Mouse (Mus musculus): ENCODE data around the gene Apoh. TPM values are rescaled to one million over a fixed set of nuclear protein-coding genes. Genes with fewer than 3 reads are reported as not detected.

Gene Apoh
- polyA plus RNA-seq, 1 experiment from 2014 or later = 2.0 TPM

DNA sequence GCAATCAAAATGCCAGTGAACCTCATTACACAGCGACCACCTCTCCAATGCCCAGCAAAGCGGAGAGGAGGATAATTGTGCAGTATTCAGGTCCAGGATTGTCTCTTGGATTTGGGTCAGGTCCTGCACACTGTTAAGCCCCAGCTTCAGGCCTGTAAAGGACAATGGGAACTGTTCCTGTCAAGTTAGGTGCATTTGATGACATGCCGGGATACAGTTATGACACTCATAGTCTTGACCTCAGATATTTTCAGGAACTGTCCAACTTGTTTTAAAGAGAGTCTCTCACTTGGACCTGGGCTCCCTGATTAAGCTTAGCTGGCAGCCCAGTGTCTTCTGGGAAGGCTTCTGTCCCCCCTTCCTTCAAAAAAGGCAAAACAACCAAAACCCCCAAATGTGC, 82.9 kb downstream of the Apoh start:
- 85% methylated on average over 3 of the region's 3 CpGs for WGBS
- Histone ChIP-seq H3K36me3 (no peaks in the 10 kb centered on the region), H3K9me3 (no peaks in the 10 kb centered on the region), H3K4me1 (peaks cover 16% of the 10 kb centered on the region), H3K27me3 (0 out of 2 replicates have a peak, but pooled peaks cover 7% of the 10 kb centered on the region), H3K4me2 (peak overlapping the region; percentile 74; the same call in 1 of the 2 replicates), H3K4me3 (peak overlapping the region; percentile 74), H3K27ac (no peak overlapping the region), H3K9ac (no peak overlapping the region)
- ATAC-seq (ENCODE audit: insufficient number of reproducible peaks, low FRiP score, low TSS enrichment, low read depth) = no peak

GRCm38 (mm10) chr11:108427191-108427590, 84.0 kb downstream of the Apoh start:
- Histone ChIP-seq H3K4me3 (no peak overlapping the region), H3K4me2 (no peak overlapping the region), H3K9ac (no peak overlapping the region), H3K9me3 (no peaks in the 10 kb centered on the region), H3K36me3 (no peaks in the 10 kb centered on the region), H3K27me3 (0 out of 2 replicates have a peak, but pooled peaks cover 7% of the 10 kb centered on the region), H3K4me1 (peaks cover 16% of the 10 kb centered on the region), H3K27ac (no peak overlapping the region)
- WGBS = 55% methylated on average over 6 of the region's 6 CpGs
- no peak for ATAC-seq (ENCODE audit: insufficient number of reproducible peaks, low FRiP score, low TSS enrichment, low read depth)

- peaks cover 16% of the 10 kb centered on the region for H3K4me1 ChIP-seq
- H3K4me3 ChIP-seq = no peak overlapping the region
- no peak overlapping the region for H3K27ac ChIP-seq
- no peaks in the 10 kb centered on the region for H3K9me3 ChIP-seq
- WGBS = 87% methylated on average over 2 of the region's 2 CpGs
- H3K9ac ChIP-seq = no peak overlapping the region
- no peak overlapping the region for H3K4me2 ChIP-seq
- H3K27me3 ChIP-seq = no peaks in the 10 kb centered on the region
- ATAC-seq (ENCODE audit: insufficient number of reproducible peaks, low FRiP score, low TSS enrichment, low read depth) = no peak
- H3K36me3 ChIP-seq = no peaks in the 10 kb centered on the region
These were observed 85.9 kb downstream of the Apoh start for GRCm38 (mm10) chr11:108429076-108429475.

- H3K9me3 ChIP-seq = no peaks in the 10 kb centered on the region
- peaks cover 3% of the 10 kb centered on the region; the same call in 1 of the 2 replicates for H3K36me3 ChIP-seq
- 56% methylated on average over 11 of the region's 11 CpGs for WGBS
- H3K4me3 ChIP-seq = no peak overlapping the region
- H3K27ac ChIP-seq = no peak overlapping the region
- ATAC-seq (ENCODE audit: insufficient number of reproducible peaks, low FRiP score, low TSS enrichment, low read depth) = no peak
- H3K9ac ChIP-seq = no peak overlapping the region
- H3K4me1 ChIP-seq = no peaks in the 10 kb centered on the region
- H3K27me3 ChIP-seq = no peaks in the 10 kb centered on the region
- no peak overlapping the region for H3K4me2 ChIP-seq
These were observed 100.9 kb downstream of the Apoh start for GRCm38 (mm10) chr11:108443893-108444563.

GRCm38 (mm10) chr11:108447148-108447547, 104.0 kb downstream of the Apoh start:
- Histone ChIP-seq H3K27ac (no peak overlapping the region), H3K4me2 (no peak overlapping the region), H3K9ac (no peak overlapping the region), H3K4me1 (no peaks in the 10 kb centered on the region), H3K27me3 (no peaks in the 10 kb centered on the region), H3K36me3 (peaks cover 6% of the 10 kb centered on the region; the same call in 1 of the 2 replicates), H3K4me3 (no peak overlapping the region), H3K9me3 (no peaks in the 10 kb centered on the region)
- no peak for ATAC-seq (ENCODE audit: insufficient number of reproducible peaks, low FRiP score, low TSS enrichment, low read depth)

- no peak overlapping the region for H3K27ac ChIP-seq
- H3K4me2 ChIP-seq = no peak overlapping the region
- H3K9ac ChIP-seq = no peak overlapping the region
- H3K9me3 ChIP-seq = no peaks in the 10 kb centered on the region
- H3K36me3 ChIP-seq = peaks cover 6% of the 10 kb centered on the region; the same call in 1 of the 2 replicates
- ATAC-seq (ENCODE audit: insufficient number of reproducible peaks, low FRiP score, low TSS enrichment, low read depth) = no peak
- 28% methylated on average over 3 of the region's 3 CpGs for WGBS
- H3K27me3 ChIP-seq = no peaks in the 10 kb centered on the region
- H3K4me1 ChIP-seq = no peaks in the 10 kb centered on the region
- no peak overlapping the region for H3K4me3 ChIP-seq
These were observed 106.7 kb downstream of the Apoh start for GRCm38 (mm10) chr11:108449811-108450210.

- no peak overlapping the region for H3K4me2 ChIP-seq
- no peaks in the 10 kb centered on the region for H3K27me3 ChIP-seq
- no peak for ATAC-seq (ENCODE audit: insufficient number of reproducible peaks, low FRiP score, low TSS enrichment, low read depth)
- no peak overlapping the region for H3K4me3 ChIP-seq
- H3K27ac ChIP-seq = no peak overlapping the region
- 0 out of 2 replicates have a peak, but pooled peaks cover 3% of the 10 kb centered on the region for H3K36me3 ChIP-seq
- 90% methylated on average over 3 of the region's 3 CpGs for WGBS
- H3K9ac ChIP-seq = no peak overlapping the region
- no peaks in the 10 kb centered on the region for H3K4me1 ChIP-seq
- no peaks in the 10 kb centered on the region for H3K9me3 ChIP-seq
These were observed 116.4 kb downstream of the Apoh start for GRCm38 (mm10) chr11:108459599-108459998.

Other genes with a start within 250 kb of the Apoh start
- gene Prkca, start 574 bp downstream of the Apoh start, polyA plus RNA-seq (2015; fragmentation: Nextera tagmentation; extraction: Ambion mirVana) = 8.3 and 9.0 TPM in 2 replicates
- gene Cep112, start 81.8 kb downstream of the Apoh start, polyA plus RNA-seq (2015; fragmentation: Nextera tagmentation; extraction: Ambion mirVana) = 15.0 TPM in 2 replicates

Measured in limb, embryonic 15.5 days (tissue).